Mouse (Mus musculus): ENCODE data around the gene Rgs9. TPM values are rescaled to one million over a fixed set of nuclear protein-coding genes. Genes with fewer than 3 reads are reported as not detected.

Gene Rgs9
- total RNA-seq, 2 experiments from 2014 or later: 0.24 TPM; not detected in 1

- no peak for ATAC-seq (replicated peaks; ENCODE audit: low FRiP score, low TSS enrichment, poor library complexity, severe bottlenecking)
Observed at GRCm38 (mm10) chr11:109252483-109252882, 45.4 kb downstream of the Rgs9 start.

DNA sequence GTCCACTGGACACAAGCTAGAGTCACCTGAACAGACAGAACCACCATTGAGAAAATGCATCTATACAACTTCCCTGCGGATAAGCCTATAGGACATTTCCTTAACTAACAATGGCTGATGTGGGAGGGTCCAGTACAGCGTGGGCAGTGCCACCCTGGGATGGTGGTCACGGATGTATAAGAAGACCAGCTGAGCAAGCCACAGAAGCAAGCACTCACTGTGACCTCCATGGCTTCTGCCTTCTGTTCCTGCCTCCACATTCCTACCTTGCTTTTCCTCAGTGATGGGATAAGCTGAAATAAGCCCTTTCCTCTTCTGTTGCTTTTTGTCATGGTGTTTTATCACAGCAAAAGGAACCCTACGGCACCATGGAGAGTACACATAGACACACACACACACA is 47.4 kb downstream of the Rgs9 start:
- no peak for ATAC-seq (replicated peaks; ENCODE audit: low FRiP score, low TSS enrichment, poor library complexity, severe bottlenecking)

GRCm38 (mm10) chr11:109246920-109247319 is 51.0 kb downstream of the Rgs9 start:
- no peak for ATAC-seq (replicated peaks; ENCODE audit: low FRiP score, low TSS enrichment, poor library complexity, severe bottlenecking)

DNA sequence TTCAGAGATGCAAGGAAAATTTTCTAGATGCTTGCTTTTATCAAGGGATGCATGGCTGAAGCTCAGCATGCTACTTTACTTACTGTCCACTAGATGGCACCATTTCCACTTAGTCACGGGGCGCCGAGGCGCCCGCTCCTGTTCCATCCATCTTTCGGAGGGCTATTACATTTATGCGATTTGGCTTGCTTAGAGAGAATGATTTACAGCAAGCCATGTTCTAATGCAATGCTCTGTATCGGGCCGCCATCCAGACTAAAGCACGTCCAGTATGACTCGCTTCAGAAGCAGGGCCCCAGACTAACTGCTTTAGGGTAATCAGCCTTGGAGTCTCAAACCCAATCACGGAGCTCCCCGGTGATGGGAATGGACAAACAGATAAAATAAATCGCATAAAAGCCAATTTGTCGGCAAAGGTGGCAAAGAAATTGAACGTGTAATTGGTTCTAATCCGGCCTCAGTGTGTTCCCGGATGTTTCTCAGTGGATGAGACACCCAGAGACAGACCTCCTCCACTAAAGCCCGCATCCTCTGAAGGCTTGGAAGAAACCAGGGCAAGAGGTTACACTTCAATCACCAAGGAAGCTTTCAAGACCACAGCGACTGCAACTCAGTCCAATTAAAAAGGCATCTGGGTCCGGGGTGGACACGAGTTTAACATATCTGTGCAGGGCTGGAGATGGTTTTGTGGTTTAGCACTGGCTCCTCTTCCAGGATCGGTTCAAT is 53.1 kb downstream of the Rgs9 start:
- peak; percentile 77 for ATAC-seq (replicated peaks; ENCODE audit: low FRiP score, low TSS enrichment, poor library complexity, severe bottlenecking)

GRCm38 (mm10) chr11:109240126-109240525 is 57.8 kb downstream of the Rgs9 start:
- no peak for ATAC-seq (replicated peaks; ENCODE audit: low FRiP score, low TSS enrichment, poor library complexity, severe bottlenecking)

DNA sequence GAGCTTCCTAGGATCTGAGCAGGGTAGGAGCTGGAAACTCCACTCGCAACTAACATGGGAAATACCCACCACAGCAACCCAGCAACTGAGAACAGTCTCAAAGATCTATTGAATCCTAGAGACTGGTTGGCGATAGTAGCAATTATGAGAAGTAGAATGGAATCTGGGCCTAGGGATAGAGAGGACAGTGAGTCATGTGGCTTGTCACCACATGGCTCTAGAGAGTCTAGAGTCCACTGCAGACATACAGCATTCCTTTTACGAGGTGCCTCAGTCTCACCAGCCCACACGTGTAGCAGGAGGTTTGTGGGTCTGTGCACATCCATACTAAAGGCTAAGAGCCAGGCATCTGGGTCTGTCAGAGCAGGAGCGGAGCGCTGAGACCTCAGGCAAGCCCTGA is 59.3 kb downstream of the Rgs9 start:
- ATAC-seq (replicated peaks; ENCODE audit: low FRiP score, low TSS enrichment, poor library complexity, severe bottlenecking): no peak

GRCm38 (mm10) chr11:109237796-109238195 is 60.1 kb downstream of the Rgs9 start:
- ATAC-seq (replicated peaks; ENCODE audit: low FRiP score, low TSS enrichment, poor library complexity, severe bottlenecking): no peak

DNA sequence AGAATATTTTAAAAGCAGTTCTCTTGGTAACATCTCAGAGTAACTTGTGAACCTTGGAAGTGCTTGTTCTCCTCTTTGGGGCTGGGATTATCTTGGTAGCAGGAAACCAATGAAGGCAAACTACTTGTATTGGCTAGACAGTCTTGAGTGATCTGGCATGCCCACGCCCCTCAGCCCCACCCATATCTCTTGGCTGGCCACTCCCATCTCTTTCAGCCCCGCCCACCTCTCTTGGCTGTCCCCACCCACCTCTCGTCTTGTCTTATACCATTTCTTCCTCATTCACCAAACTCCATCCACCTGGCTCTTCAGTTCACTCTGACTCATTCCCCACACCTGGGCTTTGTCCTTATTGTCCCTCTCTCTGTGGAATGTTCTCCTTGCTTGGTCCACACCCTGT is 64.3 kb downstream of the Rgs9 start:
- ATAC-seq (replicated peaks; ENCODE audit: low FRiP score, low TSS enrichment, poor library complexity, severe bottlenecking): no peak

DNA sequence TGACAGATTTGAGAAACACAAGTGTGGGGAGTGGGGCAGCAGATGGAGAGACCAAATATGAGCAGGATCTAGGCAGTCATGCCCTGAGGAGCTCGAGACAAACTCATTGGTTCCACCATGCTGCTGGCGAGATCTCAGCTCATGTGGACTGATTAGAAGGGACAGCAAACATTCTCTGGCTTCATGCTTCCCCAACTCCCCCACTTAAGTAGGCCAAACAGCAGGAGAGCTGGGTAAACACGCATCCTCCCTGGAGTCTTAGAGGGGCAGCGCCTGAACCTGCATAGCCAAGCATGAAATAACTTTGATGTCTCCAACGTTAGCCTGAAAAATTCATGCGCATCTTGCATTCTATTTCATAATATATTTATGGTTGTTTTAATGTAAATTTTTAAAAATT is 65.1 kb downstream of the Rgs9 start:
- ATAC-seq (replicated peaks; ENCODE audit: low FRiP score, low TSS enrichment, poor library complexity, severe bottlenecking): no peak

DNA sequence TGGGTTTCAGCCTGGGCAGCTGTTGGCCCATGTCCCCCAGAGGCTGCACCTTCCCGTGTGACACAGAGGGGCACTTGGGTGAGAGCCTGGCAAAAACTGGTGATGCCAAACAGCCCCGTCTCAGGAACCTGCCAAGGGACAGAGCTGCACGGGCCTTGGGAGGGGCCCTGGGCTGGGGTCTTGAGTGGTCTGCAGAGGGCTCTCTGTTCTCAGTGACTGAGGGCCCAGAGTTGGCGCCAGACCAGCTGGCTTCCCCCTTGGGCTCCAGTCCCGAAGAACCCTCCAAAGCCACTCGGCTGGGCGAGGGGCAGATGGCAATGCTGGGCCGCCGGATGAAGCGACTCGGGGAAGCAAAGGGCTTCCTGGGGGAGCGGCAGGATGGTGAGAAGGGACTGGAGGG is 70.8 kb downstream of the Rgs9 start:
- no peak for ATAC-seq (replicated peaks; ENCODE audit: low FRiP score, low TSS enrichment, poor library complexity, severe bottlenecking)

GRCm38 (mm10) chr11:109221209-109222007 is 76.5 kb downstream of the Rgs9 start:
- no peak for ATAC-seq (replicated peaks; ENCODE audit: low FRiP score, low TSS enrichment, poor library complexity, severe bottlenecking)

- no peak for ATAC-seq (replicated peaks; ENCODE audit: low FRiP score, low TSS enrichment, poor library complexity, severe bottlenecking)
Observed at GRCm38 (mm10) chr11:109218722-109219430, 79.1 kb downstream of the Rgs9 start.

GRCm38 (mm10) chr11:109217827-109218536 is 79.9 kb downstream of the Rgs9 start:
- ATAC-seq (replicated peaks; ENCODE audit: low FRiP score, low TSS enrichment, poor library complexity, severe bottlenecking): no peak

DNA sequence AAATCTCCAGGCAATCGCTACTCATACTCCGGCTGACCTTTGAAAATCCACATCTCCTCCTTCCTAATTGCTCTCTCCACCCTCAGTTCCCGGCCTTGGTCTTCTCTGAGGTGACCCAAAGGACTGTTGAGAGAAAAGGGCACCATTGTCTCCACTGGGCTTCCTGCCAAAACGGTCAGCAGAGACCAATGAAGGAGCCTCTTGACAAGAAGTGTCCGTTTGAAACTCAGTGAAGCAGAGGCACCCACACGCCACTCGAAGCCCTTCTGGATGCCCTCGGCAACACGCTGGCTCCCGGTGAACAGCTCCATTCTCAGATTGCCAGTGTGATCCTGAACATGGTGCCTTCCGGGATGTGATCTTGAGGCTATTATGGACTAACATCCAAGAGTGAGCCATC is 87.2 kb downstream of the Rgs9 start:
- no peak for ATAC-seq (replicated peaks; ENCODE audit: low FRiP score, low TSS enrichment, poor library complexity, severe bottlenecking)

- ATAC-seq (replicated peaks; ENCODE audit: low FRiP score, low TSS enrichment, poor library complexity, severe bottlenecking): no peak
Observed at GRCm38 (mm10) chr11:109210341-109210740, 87.6 kb downstream of the Rgs9 start.

DNA sequence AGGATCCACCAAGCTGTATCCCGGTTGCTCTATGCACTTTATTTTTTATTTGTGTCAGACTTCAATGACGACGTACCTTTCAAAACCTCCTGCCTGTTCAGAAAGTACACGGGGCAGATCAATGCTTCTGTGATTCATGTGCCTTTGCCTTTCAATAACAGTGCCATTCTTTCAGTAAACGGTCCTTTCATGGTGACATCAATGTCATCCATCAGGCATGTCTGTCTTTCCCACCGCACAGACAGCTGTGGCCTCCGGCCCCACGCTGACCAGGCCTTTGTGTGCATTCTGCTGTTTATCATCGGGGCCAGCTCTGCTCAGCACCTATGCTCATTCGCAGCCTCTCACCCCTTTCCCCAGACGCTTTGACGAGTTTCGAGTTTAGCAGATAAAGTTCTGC is 91.2 kb downstream of the Rgs9 start:
- no peak for ATAC-seq (replicated peaks; ENCODE audit: low FRiP score, low TSS enrichment, poor library complexity, severe bottlenecking)

DNA sequence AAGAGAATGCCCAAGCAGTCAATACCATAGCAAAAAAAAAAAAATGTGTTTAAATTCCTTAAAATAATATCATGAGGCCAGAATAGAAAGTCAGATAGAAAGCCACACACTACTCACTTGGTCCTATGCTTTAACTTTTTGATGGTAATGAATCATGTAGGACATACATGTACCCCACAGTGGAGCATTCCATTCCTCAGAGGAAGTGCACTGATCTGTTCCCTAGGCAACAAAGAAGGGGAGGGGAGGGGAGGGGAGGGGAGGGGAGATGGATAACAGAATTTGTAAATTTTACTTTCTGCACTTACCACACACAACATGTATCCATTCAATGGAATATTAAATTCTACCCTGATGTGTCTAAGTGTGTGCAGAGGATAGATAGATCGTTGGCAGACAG is 91.9 kb downstream of the Rgs9 start:
- ATAC-seq (replicated peaks; ENCODE audit: low FRiP score, low TSS enrichment, poor library complexity, severe bottlenecking): no peak

DNA sequence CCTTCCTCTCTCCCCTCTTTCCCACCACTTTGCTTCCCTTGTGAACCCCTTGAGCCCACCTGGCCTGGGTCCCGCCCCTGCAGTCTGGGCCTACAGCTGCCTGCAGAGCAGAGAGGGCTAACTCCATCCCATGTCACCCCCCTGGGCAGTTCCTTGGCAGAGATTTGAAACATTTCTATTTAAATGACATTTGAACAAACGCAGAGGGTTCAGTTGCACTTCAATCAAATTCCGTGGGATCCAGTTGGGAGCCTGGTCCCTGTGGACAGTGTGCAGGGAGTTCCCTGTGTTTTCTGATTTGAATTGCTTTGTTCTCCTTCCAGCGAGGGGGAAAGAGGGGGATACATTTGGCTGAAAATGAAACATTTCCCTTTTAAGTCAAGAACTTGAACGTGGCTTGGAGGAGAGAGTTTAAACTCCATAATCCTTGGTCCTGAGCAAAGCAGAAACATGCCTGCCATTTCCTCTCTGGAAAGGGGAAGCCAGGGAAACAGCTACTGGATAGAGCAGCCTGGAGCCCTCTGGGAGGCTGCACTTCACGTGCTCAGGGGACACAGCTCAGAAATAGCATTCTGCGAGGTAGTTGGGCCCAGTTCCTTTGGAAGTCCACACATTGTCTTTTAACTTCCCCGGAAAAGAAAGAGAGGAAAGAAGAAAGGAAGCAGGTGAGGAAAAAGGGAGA is 98.2 kb downstream of the Rgs9 start:
- ATAC-seq (replicated peaks; ENCODE audit: low FRiP score, low TSS enrichment, poor library complexity, severe bottlenecking): no peak
